10 mouse cellular contexts compared by ENCODE assay signal in genomic region chr9:95675064-95675699, GRCm38 (mm10). TPM values are rescaled to one million over a fixed set of nuclear protein-coding genes. Genes with fewer than 3 reads are reported as not detected.
DNase-seq lines count a peak whose midpoint lies in the region; ATAC-seq lines count a peak whose summit lies in the region.
"Had no signal": no experiment of that assay in that cellular context is flagged by ENCODE, and none has a peak within 500 bp of the region (broad histone marks: within the 10 kb centered on the region; RNA-seq: fewer than 3 reads in every experiment).

No protein-coding gene starts in this region.

- DNase-seq in hindbrain, embryonic 11.5 days (ENCODE audit: low spot score) = no peak
- DNase-seq in adrenal gland, adult 8-10 months = peak; percentile 7
- DNase-seq in lung, postnatal 10 days = peak; percentile 74
- no peak for DNase-seq in retina, embryonic 14.5 days (ENCODE audit: low spot score)
- DNase-seq: liver, embryonic 13.5 days had no signal

- no peaks in the 10 kb centered on the region for H3K9me3 ChIP-seq in hindbrain, embryonic 15.5 days
- H3K9me3 ChIP-seq in hindbrain, embryonic 11.5 days (ENCODE audit: control insufficient read depth, low read length) = no peaks in the 10 kb centered on the region
- H3K9me3 ChIP-seq in embryonic facial prominence, embryonic 15.5 days (replicated peaks) = no peaks in the 10 kb centered on the region
- no peaks in the 10 kb centered on the region for H3K9me3 ChIP-seq in intestine, embryonic 15.5 days
- H3K9me3 ChIP-seq: embryonic facial prominence, embryonic 12.5 days; liver, embryonic 13.5 days had no signal

- ATAC-seq in hindbrain, embryonic 15.5 days (ENCODE audit: low FRiP score, low read depth) = peak; percentile 81; the same call in 1 of the 2 replicates
- no peak for ATAC-seq in hindbrain, embryonic 11.5 days (ENCODE audit: low FRiP score)
- 0 out of 2 replicates have a peak, but pooled peaks have one; percentile 51 for ATAC-seq in embryonic facial prominence, embryonic 15.5 days (ENCODE audit: insufficient number of reproducible peaks, low FRiP score, low TSS enrichment, low read depth)
- ATAC-seq in intestine, embryonic 15.5 days = peak; percentile 51; the same call in 1 of the 2 replicates
- ATAC-seq in erythroid progenitor cell, adult 5-6 weeks (replicated peaks; ENCODE audit: low FRiP score, poor library complexity, severe bottlenecking) = no peak

- H3K36me3 ChIP-seq in hindbrain, embryonic 15.5 days = no peaks in the 10 kb centered on the region
- no peaks in the 10 kb centered on the region for H3K36me3 ChIP-seq in hindbrain, embryonic 11.5 days (ENCODE audit: control insufficient read depth, insufficient read depth, low read length)
- no peaks in the 10 kb centered on the region for H3K36me3 ChIP-seq in embryonic facial prominence, embryonic 15.5 days
- H3K36me3 ChIP-seq in intestine, embryonic 15.5 days = no peaks in the 10 kb centered on the region
- H3K36me3 ChIP-seq: embryonic facial prominence, embryonic 12.5 days had no signal

- 68% methylated on average over 9 of the region's 9 CpGs for WGBS in hindbrain, embryonic 15.5 days
- WGBS in hindbrain, embryonic 11.5 days = 92% methylated on average over 9 of the region's 9 CpGs
- 77% methylated on average over 9 of the region's 9 CpGs for WGBS in embryonic facial prominence, embryonic 15.5 days
- 47% methylated on average over 9 of the region's 9 CpGs for WGBS in intestine, embryonic 15.5 days

- no peaks in the 10 kb centered on the region for H3K27me3 ChIP-seq in hindbrain, embryonic 15.5 days
- no peaks in the 10 kb centered on the region for H3K27me3 ChIP-seq in hindbrain, embryonic 11.5 days (ENCODE audit: control insufficient read depth, insufficient read depth, low read length)
- no peaks in the 10 kb centered on the region for H3K27me3 ChIP-seq in embryonic facial prominence, embryonic 15.5 days
- no peaks in the 10 kb centered on the region for H3K27me3 ChIP-seq in intestine, embryonic 15.5 days (replicated peaks)
- H3K27me3 ChIP-seq: embryonic facial prominence, embryonic 12.5 days; liver, embryonic 13.5 days had no signal

- H3K4me1 ChIP-seq in hindbrain, embryonic 15.5 days (replicated peaks) = no peaks in the 10 kb centered on the region; the same call in 1 of the 2 replicates
- no peaks in the 10 kb centered on the region for H3K4me1 ChIP-seq in hindbrain, embryonic 11.5 days (replicated peaks; ENCODE audit: control insufficient read depth, insufficient read depth, low read length)
- H3K4me1 ChIP-seq in embryonic facial prominence, embryonic 15.5 days = no peaks in the 10 kb centered on the region
- no peaks in the 10 kb centered on the region for H3K4me1 ChIP-seq in intestine, embryonic 15.5 days (replicated peaks)
- H3K4me1 ChIP-seq: embryonic facial prominence, embryonic 12.5 days; liver, embryonic 13.5 days had no signal

- H3K27ac ChIP-seq in hindbrain, embryonic 15.5 days (replicated peaks) = no peak overlapping the region
- H3K27ac ChIP-seq in hindbrain, embryonic 11.5 days (ENCODE audit: low read depth, low read length) = no peak overlapping the region
- H3K27ac ChIP-seq in embryonic facial prominence, embryonic 15.5 days (replicated peaks) = peak overlapping the region; percentile 53
- H3K27ac ChIP-seq in intestine, embryonic 15.5 days = peak overlapping the region; percentile 72
- H3K27ac ChIP-seq: embryonic facial prominence, embryonic 12.5 days; liver, embryonic 13.5 days had no signal

- H3K4me2 ChIP-seq in hindbrain, embryonic 15.5 days = 0 out of 2 replicates have a peak overlapping the region, but pooled peaks have one; percentile 13
- no peak overlapping the region for H3K4me2 ChIP-seq in hindbrain, embryonic 11.5 days (replicated peaks; ENCODE audit: low read depth, low read length)
- H3K4me2 ChIP-seq in embryonic facial prominence, embryonic 15.5 days (replicated peaks) = no peak overlapping the region
- H3K4me2 ChIP-seq in intestine, embryonic 15.5 days (replicated peaks) = peak overlapping the region; percentile 17; the same call in 1 of the 2 replicates
- H3K4me2 ChIP-seq: embryonic facial prominence, embryonic 12.5 days; liver, embryonic 13.5 days had no signal

- H3K9ac ChIP-seq in hindbrain, embryonic 15.5 days = no peak overlapping the region
- no peak overlapping the region for H3K9ac ChIP-seq in hindbrain, embryonic 11.5 days (ENCODE audit: low read depth, low read length)
- no peak overlapping the region for H3K9ac ChIP-seq in embryonic facial prominence, embryonic 15.5 days
- no peak overlapping the region for H3K9ac ChIP-seq in intestine, embryonic 15.5 days
- H3K9ac ChIP-seq: embryonic facial prominence, embryonic 12.5 days; liver, embryonic 13.5 days had no signal

- no peak overlapping the region for H3K4me3 ChIP-seq in hindbrain, embryonic 15.5 days
- H3K4me3 ChIP-seq in hindbrain, embryonic 11.5 days (ENCODE audit: low read depth, low read length) = no peak overlapping the region
- no peak overlapping the region for H3K4me3 ChIP-seq in embryonic facial prominence, embryonic 15.5 days (replicated peaks)
- no peak overlapping the region for H3K4me3 ChIP-seq in intestine, embryonic 15.5 days (replicated peaks)
- H3K4me3 ChIP-seq: embryonic facial prominence, embryonic 12.5 days; liver, embryonic 13.5 days had no signal

RNA-seq across cellular contexts. Expression of gene Pcolce2, which starts 37.8 kb away (rescaled TPM):
- 1.9 and 2.0 TPM in 2 replicates for polyA plus RNA-seq in hindbrain, embryonic 15.5 days (2015; fragmentation: Nextera tagmentation; extraction: Ambion mirVana)
- 2.5 and 2.6 TPM in 2 replicates for polyA plus RNA-seq in hindbrain, embryonic 11.5 days (2014; fragmentation: Nextera tagmentation; extraction: Ambion mirVana)
- total RNA-seq in adrenal gland, adult 8-10 months (2022) = 1 to 10 TPM; 3.0 to 9.3 (median 6.2) TPM
- polyA plus RNA-seq in embryonic facial prominence, embryonic 15.5 days (2015; fragmentation: Nextera tagmentation; extraction: Ambion mirVana) = 8.7 and 11.8 TPM in 2 replicates
- polyA plus RNA-seq in intestine, embryonic 15.5 days (2015; fragmentation: Nextera tagmentation; extraction: Ambion mirVana) = 0.84 and 1.4 TPM in 2 replicates
- total RNA-seq in erythroid progenitor cell, adult 5-6 weeks (2015; ENCODE audit: low replicate concordance) = not detected in 2 replicates
- not detected in 2 replicates for total RNA-seq in erythroid progenitor cell, adult 5-6 weeks (2017; ENCODE audit: low replicate concordance)

Comparison
In these comparisons a context has a peak if more than half of its experiments do, and no peak if none do; other contexts are left out.
1. ATAC-seq: peak in hindbrain, embryonic 15.5 days (single experiment), embryonic facial prominence, embryonic 15.5 days (single experiment) and intestine, embryonic 15.5 days (single experiment); none in hindbrain, embryonic 11.5 days (single experiment) and erythroid progenitor cell, adult 5-6 weeks (single experiment).
2. H3K4me2 ChIP-seq: peak in hindbrain, embryonic 15.5 days (single experiment) and intestine, embryonic 15.5 days (single experiment); none in hindbrain, embryonic 11.5 days (single experiment) and embryonic facial prominence, embryonic 15.5 days (single experiment).
3. H3K27ac ChIP-seq: peak in embryonic facial prominence, embryonic 15.5 days (single experiment) and intestine, embryonic 15.5 days (single experiment); none in hindbrain, embryonic 15.5 days (single experiment) and hindbrain, embryonic 11.5 days (single experiment).
4. DNase-seq: peak in adrenal gland, adult 8-10 months (single experiment) and lung, postnatal 10 days (single experiment); none in hindbrain, embryonic 11.5 days (single experiment) and retina, embryonic 14.5 days (single experiment).